Mouse (Mus musculus) CD4-positive, CD25-positive, alpha-beta regulatory T cell, adult 9 weeks (primary cell): ENCODE data around the gene Mc1r. TPM values are rescaled to one million over a fixed set of nuclear protein-coding genes. Genes with fewer than 3 reads are reported as not detected.

ENCODE experiments used
- polyA plus RNA-seq: library from polyadenylated mRNA; unstranded; fragments of 100-300 nt; shearing (Covaris generic); gene quantifications from one replicate; pipeline ENCODE4 v1.2.1, GENCODE M21; 2017

The Mc1r gene
- 0.07 TPM for polyA plus RNA-seq

GRCm38 (mm10) chr8:123406786-123407185, at the start of gene Mc1r:
Mc1r (plus strand) TSS chr8:123407107.

GRCm38 (mm10) chr8:123373403-123374238, 33.3 kb upstream of the Mc1r start, which contains the start of gene Tcf25:
Tcf25 (plus strand) TSS chr8:123373753.

GRCm38 (mm10) chr8:123411246-123411645, 4.3 kb downstream of the Mc1r start, which contains the start of gene Tubb3:
Tubb3 (plus strand) TSS chr8:123411424.

GRCm38 (mm10) chr8:123423441-123423840, 16.5 kb downstream of the Mc1r start, which contains the start of gene Def8:
Def8 (plus strand) TSS chr8:123423527.

Other genes with a start within 250 kb of the Mc1r start
- not detected for gene Sult5a1, start 248.8 kb upstream of the Mc1r start, polyA plus RNA-seq
- gene Dpep1, start 220.9 kb upstream of the Mc1r start, polyA plus RNA-seq, result not detected
- gene Chmp1a, start 194.3 kb upstream of the Mc1r start, polyA plus RNA-seq, result 264 TPM
- gene Spata33, start 194.3 kb upstream of the Mc1r start, polyA plus RNA-seq, result not detected
- 26.3 TPM for gene Cdk10, start 182.3 kb upstream of the Mc1r start, polyA plus RNA-seq
- gene Spata2l, start 170.9 kb upstream of the Mc1r start, polyA plus RNA-seq, result 6.6 TPM
- gene Zfp276, start 152.9 kb upstream of the Mc1r start, polyA plus RNA-seq, result 13.7 TPM
- gene Vps9d1, start 152.8 kb upstream of the Mc1r start, polyA plus RNA-seq, result 16.4 TPM
- gene Fanca, start 88.5 kb upstream of the Mc1r start, polyA plus RNA-seq, result 7.4 TPM
- not detected for gene Spire2, start 74.4 kb upstream of the Mc1r start, polyA plus RNA-seq
- 356 TPM for gene Tcf25, start 33.4 kb upstream of the Mc1r start, polyA plus RNA-seq
- gene Tubb3, start 4.3 kb downstream of the Mc1r start, polyA plus RNA-seq, result 0.33 TPM
- 19.8 TPM for gene Def8, start 16.4 kb downstream of the Mc1r start, polyA plus RNA-seq
- gene Afg3l1, start 70.8 kb downstream of the Mc1r start, polyA plus RNA-seq, result 65.8 TPM
- not detected for gene Dbndd1, start 108.4 kb downstream of the Mc1r start, polyA plus RNA-seq
- 8.3 TPM for gene Gas8, start 111.7 kb downstream of the Mc1r start, polyA plus RNA-seq
- not detected for gene Rhou, start 246.8 kb downstream of the Mc1r start, polyA plus RNA-seq